Mouse (Mus musculus) limb, embryonic 12.5 days (tissue): ENCODE data around the gene Impdh2. TPM values are rescaled to one million over a fixed set of nuclear protein-coding genes. Genes with fewer than 3 reads are reported as not detected.
A peak's percentile ranks its signal among the peaks of the same experiment; 100 is the strongest.
"Not testable (repeated sequence)": the region's sequence is repeated elsewhere in the genome, so short reads cannot be mapped to it uniquely, and the experiment has no call there.

Experiments
- ATAC-seq: fragments of 200-750 bp; cut with Nextera tagmentation; 2 replicates; pipeline ENCODE4 v1.8.0; 2017; ENCODE audit warnings: low read depth, moderate TSS enrichment; ENCODE audit not compliant: insufficient number of reproducible peaks, insufficient read depth, low FRiP score, low TSS enrichment
- H3K27ac ChIP-seq: fragments of 300-500 bp; sonication (generic); 2 replicates; pipeline ENCODE4 v1.5.1; 2016; ENCODE audit warnings: mild to moderate bottlenecking, moderate library complexity
- H3K27me3 ChIP-seq: fragments of 300-500 bp; sonication (generic); 2 replicates; pipeline ENCODE4 v1.6.1; 2016; ENCODE audit warnings: mild to moderate bottlenecking, moderate library complexity
- H3K36me3 ChIP-seq: fragments of 300-500 bp; sonication (generic); 2 replicates; pipeline ENCODE4 v1.6.1; 2016; ENCODE audit warnings: mild to moderate bottlenecking, moderate library complexity
- H3K4me1 ChIP-seq: fragments of 300-500 bp; sonication (generic); replicated peaks from 2 replicates; pipeline ENCODE4 v1.6.1; 2016
- H3K4me2 ChIP-seq: fragments of 300-500 bp; sonication (generic); 2 replicates; pipeline ENCODE4 v1.6.1; 2016; ENCODE audit warnings: mild to moderate bottlenecking, moderate library complexity
- H3K4me3 ChIP-seq: fragments of 300-500 bp; sonication (generic); replicated peaks from 2 replicates; pipeline ENCODE4 v1.5.1; 2016; ENCODE audit warnings: mild to moderate bottlenecking
- H3K9ac ChIP-seq: fragments of 300-500 bp; sonication (generic); replicated peaks from 2 replicates; pipeline ENCODE4 v1.6.1; 2016; ENCODE audit warnings: mild to moderate bottlenecking, moderate library complexity
- H3K9me3 ChIP-seq: fragments of 300-500 bp; sonication (generic); 2 replicates; pipeline ENCODE4 v1.6.1; 2016; ENCODE audit warnings: mild to moderate bottlenecking, moderate library complexity
- WGBS: fragments of 180-500 bp; shearing (Covaris S2); methylation state at CpG from one replicate; pipeline ENCODE4 v1.1.7; 2016; 5-methylcytosine and 5-hydroxymethylcytosine counted together
- polyA plus RNA-seq: library from polyadenylated mRNA; unstranded; fragments of >200 nt; fragmentation: Nextera tagmentation; extraction: Ambion mirVana; gene quantifications from 2 replicates; pipeline ENCODE4 v1.2.1, GENCODE M21; 2016

The Impdh2 gene
- polyA plus RNA-seq, 1 experiment from 2014 or later: 213 TPM

GRCm38 (mm10) chr9:108587571-108588180 lies 27.6 kb downstream of the Impdh2 start:
- Histone ChIP-seq H3K4me1 (peaks cover 29% of the 10 kb centered on the region), H3K27me3 (no peaks in the 10 kb centered on the region), H3K9ac (peak overlapping the region; percentile 54), H3K4me3 (peak overlapping the region; percentile 25; the same call in 1 of the 2 replicates), H3K27ac (peak overlapping the region; percentile 93), H3K36me3 (0 out of 2 replicates have a peak, but pooled peaks cover 3% of the 10 kb centered on the region), H3K9me3 (no peaks in the 10 kb centered on the region), H3K4me2 (peak overlapping the region; percentile 58)
- under 1% methylated on average over 14 of the region's 14 CpGs for WGBS
- ATAC-seq: peak; percentile 95

- 64% methylated on average over 5 of the region's 5 CpGs for WGBS
- no peak overlapping the region for H3K4me3 ChIP-seq
- H3K27me3 ChIP-seq: no peaks in the 10 kb centered on the region
- H3K9ac ChIP-seq: no peak overlapping the region
- no peaks in the 10 kb centered on the region for H3K9me3 ChIP-seq
- peaks cover 7% of the 10 kb centered on the region; the same call in 1 of the 2 replicates for H3K36me3 ChIP-seq
- peaks cover 29% of the 10 kb centered on the region for H3K4me1 ChIP-seq
- no peak for ATAC-seq
- peak overlapping the region; percentile 41; the same call in 1 of the 2 replicates for H3K27ac ChIP-seq
- no peak overlapping the region for H3K4me2 ChIP-seq
These were observed 29.1 kb downstream of the Impdh2 start for GRCm38 (mm10) chr9:108589229-108589628.

DNA sequence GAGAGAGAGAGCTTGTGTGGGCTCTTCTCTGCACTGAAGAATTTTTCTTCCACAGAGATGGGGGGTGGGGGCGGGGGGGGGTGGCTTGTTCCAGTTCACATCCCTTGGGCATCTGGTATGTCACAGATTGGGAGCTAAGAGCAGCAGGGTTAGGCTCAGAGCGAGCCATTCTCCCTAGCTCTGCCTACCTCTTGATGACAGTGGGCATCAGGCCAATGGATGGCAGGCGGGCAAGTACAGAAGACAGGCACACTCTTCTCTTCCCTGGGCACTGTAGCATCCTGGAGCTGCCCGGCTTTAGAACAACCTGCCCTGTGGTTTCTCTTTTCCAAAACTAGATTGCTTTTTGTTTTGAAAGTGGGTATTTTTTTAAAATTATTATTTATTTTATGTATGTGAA lies 31.4 kb downstream of the Impdh2 start:
- H3K27ac ChIP-seq: no peak overlapping the region

GRCm38 (mm10) chr9:108594354-108594753 lies 34.3 kb downstream of the Impdh2 start:
- H3K4me3 ChIP-seq: no peak overlapping the region
- no peaks in the 10 kb centered on the region for H3K9me3 ChIP-seq
- 79% methylated on average over 3 of the region's 3 CpGs for WGBS
- ATAC-seq: no peak
- H3K9ac ChIP-seq: no peak overlapping the region
- H3K27ac ChIP-seq: no peak overlapping the region
- H3K4me2 ChIP-seq: no peak overlapping the region
- peaks cover 17% of the 10 kb centered on the region for H3K4me1 ChIP-seq
- H3K36me3 ChIP-seq: peaks cover 7% of the 10 kb centered on the region; the same call in 1 of the 2 replicates
- H3K27me3 ChIP-seq: no peaks in the 10 kb centered on the region

More for the DNA sequence above, 31.4 kb downstream of the Impdh2 start:
- no peaks in the 10 kb centered on the region for H3K9me3 ChIP-seq
- no peak overlapping the region for H3K9ac ChIP-seq
- peaks cover 32% of the 10 kb centered on the region for H3K4me1 ChIP-seq
- no peaks in the 10 kb centered on the region for H3K27me3 ChIP-seq
- 88% methylated on average over 4 of the region's 4 CpGs for WGBS
- peaks cover 7% of the 10 kb centered on the region; the same call in 1 of the 2 replicates for H3K36me3 ChIP-seq
- H3K4me2 ChIP-seq: no peak overlapping the region
- H3K4me3 ChIP-seq: no peak overlapping the region
- ATAC-seq: no peak

DNA sequence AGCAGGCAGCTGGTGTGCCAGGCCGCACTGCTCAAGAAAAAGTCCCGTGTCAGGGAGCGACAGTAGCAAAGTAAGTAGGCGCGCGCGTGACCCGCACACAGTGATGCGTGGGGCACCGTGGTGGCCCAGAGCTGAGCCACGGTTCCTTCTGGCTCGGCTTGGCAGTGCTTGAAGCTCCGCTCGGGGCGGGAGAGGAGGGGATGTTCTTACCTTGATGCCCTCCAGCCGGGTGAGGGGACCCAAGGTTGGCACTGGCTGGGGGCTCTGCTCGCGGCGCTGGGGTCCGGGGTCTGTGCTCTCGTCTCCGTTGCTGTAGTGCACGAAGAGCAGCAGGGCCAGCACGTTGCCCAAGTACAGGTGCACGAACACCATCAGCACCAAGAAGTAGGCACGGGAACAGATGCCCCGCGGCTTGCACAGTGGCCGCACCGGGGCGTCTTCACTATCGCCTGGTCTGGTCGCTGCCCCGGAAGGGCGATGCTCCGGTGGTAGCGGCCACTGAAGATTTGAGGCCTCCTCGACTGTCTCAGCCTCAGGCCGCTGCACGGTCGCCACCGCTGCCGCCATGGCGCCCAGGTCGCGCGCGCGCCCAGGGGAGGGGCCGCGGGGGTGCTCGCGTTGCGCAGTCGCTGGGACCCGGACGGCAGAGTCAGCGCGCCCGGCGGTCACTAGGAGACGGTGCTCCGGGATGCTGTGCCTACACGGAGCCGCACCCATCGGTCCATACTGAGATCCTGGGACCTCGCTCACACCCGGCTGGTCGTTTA lies 37.1 kb downstream of the Impdh2 start, which contains the start of gene P4htm:
P4htm (minus strand) TSS at position 670 of the 767 bp plus-strand sequence.
- H3K27ac ChIP-seq: no peak within 1 kb of the TSS; the same call in 1 of the 2 replicates
- 3% methylated on average over 69 of the region's 69 CpGs for whole genome bisulfite sequencing

DNA sequence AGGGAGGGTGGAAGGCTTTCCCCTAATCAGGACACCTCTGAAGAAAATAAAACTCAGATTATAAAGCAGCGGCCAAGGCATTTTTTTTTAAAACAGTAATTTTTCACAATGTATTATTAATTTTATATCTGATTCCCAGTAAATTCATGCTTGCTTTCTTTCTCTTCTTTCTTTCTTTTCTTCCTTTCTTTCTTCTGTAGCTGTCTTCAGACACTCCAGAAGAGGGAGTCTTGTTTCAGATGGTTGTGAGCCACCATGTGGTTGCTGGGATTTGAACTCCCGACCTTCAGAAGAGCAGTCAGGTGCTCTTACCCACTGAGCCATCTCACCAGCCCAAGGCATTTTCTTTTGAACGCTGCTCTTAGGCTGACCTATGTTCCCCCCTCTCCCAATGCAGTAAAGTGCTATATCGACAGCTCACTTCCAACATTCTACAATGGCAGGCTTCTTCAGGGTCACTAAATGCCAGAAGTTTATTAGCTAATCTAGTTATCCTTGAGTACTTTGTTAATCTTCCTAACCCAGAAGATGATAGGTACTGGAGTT lies 39.0 kb downstream of the Impdh2 start:
- no peaks in the 10 kb centered on the region for H3K9me3 ChIP-seq
- no peak overlapping the region for H3K4me2 ChIP-seq
- H3K27me3 ChIP-seq: no peaks in the 10 kb centered on the region
- peaks cover 14% of the 10 kb centered on the region for H3K4me1 ChIP-seq
- no peak overlapping the region for H3K27ac ChIP-seq
- ATAC-seq: no peak
- WGBS: 81% methylated on average over 4 of the region's 4 CpGs
- H3K4me3 ChIP-seq: no peak overlapping the region
- no peak overlapping the region for H3K9ac ChIP-seq
- H3K36me3 ChIP-seq: peaks cover 18% of the 10 kb centered on the region

More for the DNA sequence above, 37.1 kb downstream of the Impdh2 start, which contains the start of gene P4htm:
- peaks cover 4% of the 10 kb centered on the region; the same call in 1 of the 2 replicates for H3K36me3 ChIP-seq
- peak within 1 kb of the TSS; percentile 70 for H3K4me3 ChIP-seq
- peak; percentile 78 for ATAC-seq
- H3K9ac ChIP-seq: peak within 1 kb of the TSS; percentile 73
- no peaks in the 10 kb centered on the region for H3K27me3 ChIP-seq
- H3K4me2 ChIP-seq: peak within 1 kb of the TSS; percentile 89
- no peaks in the 10 kb centered on the region for H3K9me3 ChIP-seq
- H3K4me1 ChIP-seq: peaks cover 14% of the 10 kb centered on the region

- no peak for ATAC-seq
- Histone ChIP-seq H3K9me3 (no peaks in the 10 kb centered on the region), H3K4me3 (no peak overlapping the region), H3K27me3 (no peaks in the 10 kb centered on the region), H3K27ac (no peak overlapping the region), H3K9ac (no peak overlapping the region), H3K36me3 (peaks cover 27% of the 10 kb centered on the region), H3K4me1 (peaks cover 18% of the 10 kb centered on the region), H3K4me2 (no peak overlapping the region)
- WGBS: 72% methylated on average over 2 of the region's 2 CpGs
These were observed 39.9 kb downstream of the Impdh2 start for GRCm38 (mm10) chr9:108600011-108600410.

DNA sequence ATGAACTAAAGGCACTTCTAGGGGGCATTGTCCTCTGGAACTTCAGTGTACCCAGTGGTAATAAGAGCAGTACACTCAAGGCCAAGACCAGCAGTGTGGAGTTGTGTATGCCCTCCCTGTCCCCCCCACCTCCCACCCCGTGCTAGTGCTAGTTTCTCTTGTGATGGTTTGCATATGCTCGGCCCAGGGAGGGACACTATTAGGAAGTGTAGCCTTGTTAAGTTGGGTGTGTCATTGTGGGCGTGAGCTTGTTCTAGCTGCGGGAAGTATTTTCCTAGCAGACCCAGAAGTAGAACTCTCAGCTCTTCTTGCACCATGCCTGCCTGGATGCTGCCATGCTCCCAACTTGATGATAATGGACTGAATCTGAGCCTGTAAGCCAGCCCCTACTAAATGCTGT lies 41.9 kb downstream of the Impdh2 start:
- H3K4me3 ChIP-seq: no peak overlapping the region
- no peak overlapping the region for H3K27ac ChIP-seq
- 84% methylated on average over 4 of the region's 4 CpGs for WGBS
- H3K4me1 ChIP-seq: peaks cover 10% of the 10 kb centered on the region
- no peak for ATAC-seq
- H3K4me2 ChIP-seq: no peak overlapping the region
- no peaks in the 10 kb centered on the region for H3K27me3 ChIP-seq
- H3K9ac ChIP-seq: no peak overlapping the region
- no peaks in the 10 kb centered on the region for H3K9me3 ChIP-seq
- H3K36me3 ChIP-seq: peaks cover 45% of the 10 kb centered on the region

DNA sequence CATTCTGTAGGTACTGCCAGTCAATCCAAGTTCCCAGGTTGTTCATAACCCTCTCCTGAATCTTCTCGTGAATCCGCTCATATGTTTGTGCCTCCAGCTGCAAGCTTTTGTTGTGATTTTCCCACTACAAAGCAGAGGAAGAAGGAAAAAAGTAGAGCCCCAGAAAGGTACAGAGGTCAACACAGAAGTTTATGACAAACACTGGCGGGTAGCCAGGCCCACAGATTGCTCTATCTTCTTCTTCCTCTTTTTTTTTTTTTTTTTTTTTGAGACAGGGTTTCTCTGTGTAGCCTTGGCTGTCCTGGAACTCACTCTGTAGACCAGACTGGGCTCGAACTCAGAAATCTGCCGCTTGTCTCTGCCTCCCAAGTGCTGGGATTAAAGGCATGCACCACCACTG lies 47.8 kb downstream of the Impdh2 start:
- H3K4me3 ChIP-seq, H3K27ac ChIP-seq, H3K4me2 ChIP-seq, H3K4me1 ChIP-seq, ATAC-seq, H3K9ac ChIP-seq, H3K9me3 ChIP-seq, H3K27me3 ChIP-seq: not testable (repeated sequence)
- peaks cover 98% of the 10 kb centered on the region for H3K36me3 ChIP-seq
- 94% methylated on average over 5 of the region's 5 CpGs for WGBS

DNA sequence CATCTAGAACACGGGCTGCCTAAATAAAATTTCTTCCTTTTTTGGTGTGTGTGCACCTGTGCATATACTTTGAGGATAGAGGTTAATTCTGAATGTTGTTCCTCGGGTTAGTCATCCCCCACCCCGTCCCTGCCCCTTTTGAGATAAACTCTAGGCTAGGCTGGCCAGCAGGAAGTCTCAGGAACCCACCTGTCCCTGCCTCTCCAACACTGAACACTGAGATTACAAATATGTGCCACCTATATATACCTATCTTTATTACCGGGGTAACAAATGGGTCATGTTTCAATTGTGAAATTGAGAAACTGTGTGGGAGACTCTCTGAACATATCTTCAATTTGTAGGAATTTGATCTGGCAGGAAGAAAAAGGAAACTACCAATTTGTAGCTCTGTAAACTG lies 48.8 kb downstream of the Impdh2 start:
- no peak for ATAC-seq
- H3K27ac ChIP-seq: no peak overlapping the region
- no peaks in the 10 kb centered on the region for H3K27me3 ChIP-seq
- no peaks in the 10 kb centered on the region for H3K9me3 ChIP-seq
- no peak overlapping the region for H3K9ac ChIP-seq
- H3K4me1 ChIP-seq: peaks cover 4% of the 10 kb centered on the region
- no peak overlapping the region for H3K4me3 ChIP-seq
- WGBS: 89% methylated on average over 4 of the region's 4 CpGs
- no peak overlapping the region for H3K4me2 ChIP-seq
- peaks cover 98% of the 10 kb centered on the region for H3K36me3 ChIP-seq

GRCm38 (mm10) chr9:108611488-108611887 lies 51.4 kb downstream of the Impdh2 start:
- H3K27me3 ChIP-seq: no peaks in the 10 kb centered on the region
- no peaks in the 10 kb centered on the region for H3K9me3 ChIP-seq
- WGBS: 94% methylated on average over 10 of the region's 10 CpGs
- no peak overlapping the region for H3K4me2 ChIP-seq
- peaks cover 99% of the 10 kb centered on the region for H3K36me3 ChIP-seq
- no peak overlapping the region for H3K27ac ChIP-seq
- H3K9ac ChIP-seq: no peak overlapping the region
- no peaks in the 10 kb centered on the region for H3K4me1 ChIP-seq
- no peak for ATAC-seq
- H3K4me3 ChIP-seq: no peak overlapping the region
